Mouse (Mus musculus): ENCODE results near the gene Gm26566. TPM values are rescaled to one million over a fixed set of nuclear protein-coding genes. Genes with fewer than 3 reads are reported as not detected.
"Not testable (repeated sequence)": the region's sequence is repeated elsewhere in the genome, so short reads cannot be mapped to it uniquely, and the experiment has no call there.

The Gm26566 gene
- polyA plus RNA-seq, 1 experiment from 2014 or later = 0.64 TPM

DNA sequence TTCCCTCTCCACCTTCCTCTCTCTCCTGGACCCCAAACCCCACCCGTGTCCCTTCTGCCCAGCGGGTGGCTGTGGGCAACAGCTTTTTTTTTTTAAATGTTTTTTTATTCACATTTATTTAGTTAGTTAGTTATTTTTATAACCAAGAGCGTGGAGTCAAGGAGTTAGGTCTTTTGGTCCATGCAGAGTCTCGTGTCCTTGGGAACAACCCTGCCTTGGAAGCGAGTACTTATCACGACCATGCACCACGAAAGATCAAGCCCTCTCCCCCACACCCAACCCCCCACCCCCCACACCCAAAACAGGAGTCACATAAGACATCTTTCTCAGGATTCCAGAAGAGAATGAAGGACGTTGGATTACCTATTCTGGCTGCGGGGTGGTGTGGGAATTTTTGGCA, 40.7 kb downstream of the Gm26566 start:
- not testable (repeated sequence) for ATAC-seq (ENCODE audit: insufficient number of reproducible peaks, insufficient read depth, low FRiP score, low read depth); H3K27me3 ChIP-seq (ENCODE audit: control insufficient read depth, insufficient read depth, low read length); H3K4me1 ChIP-seq (ENCODE audit: control insufficient read depth, insufficient read depth, low read length); H3K36me3 ChIP-seq (ENCODE audit: control insufficient read depth, insufficient read depth, low read length); H3K9me3 ChIP-seq (ENCODE audit: control insufficient read depth, low read depth, low read length); H3K4me3 ChIP-seq (ENCODE audit: low read depth, low read length); H3K9ac ChIP-seq (replicated peaks; ENCODE audit: low read depth, low read length); H3K4me2 ChIP-seq (replicated peaks; ENCODE audit: low read depth, low read length); H3K27ac ChIP-seq (ENCODE audit: low read length)
- 64% methylated on average over 9 of the region's 9 CpGs for WGBS

DNA sequence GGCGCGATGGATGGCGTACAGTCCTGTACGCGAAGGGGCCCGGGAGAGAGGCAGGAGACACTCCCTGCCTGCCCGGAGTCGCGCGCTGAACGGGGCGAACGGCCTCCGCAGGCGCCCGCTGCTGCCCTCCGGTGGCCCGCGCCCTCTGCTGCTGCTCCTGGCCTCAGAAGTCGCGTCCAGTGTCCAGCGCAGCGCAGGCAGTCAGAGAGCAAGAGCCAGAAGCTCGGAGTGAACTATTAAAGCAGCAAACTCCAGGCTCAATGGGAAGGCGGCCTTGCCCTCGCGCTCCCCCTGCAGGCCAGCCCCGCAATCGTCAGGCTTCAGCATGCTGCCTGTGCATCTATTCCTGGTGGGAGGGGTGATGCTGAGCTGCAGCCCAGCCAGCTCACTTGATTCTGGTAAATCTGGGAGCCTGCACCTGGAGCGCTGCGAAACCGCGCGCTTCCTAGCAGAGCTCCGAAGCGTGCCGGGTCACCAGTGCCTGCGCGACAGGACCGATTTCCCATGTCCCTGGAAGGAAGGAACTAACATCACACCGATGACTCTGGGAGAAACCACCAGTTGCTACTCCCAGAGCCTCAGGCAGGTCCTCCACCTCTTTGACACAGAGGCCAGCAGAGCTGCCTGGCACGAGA, 41.9 kb downstream of the Gm26566 start:
- ATAC-seq (ENCODE audit: insufficient number of reproducible peaks, insufficient read depth, low FRiP score, low read depth); H3K9me3 ChIP-seq (ENCODE audit: control insufficient read depth, low read depth, low read length); H3K4me1 ChIP-seq (ENCODE audit: control insufficient read depth, insufficient read depth, low read length); H3K27me3 ChIP-seq (ENCODE audit: control insufficient read depth, insufficient read depth, low read length); H3K9ac ChIP-seq (replicated peaks; ENCODE audit: low read depth, low read length); H3K36me3 ChIP-seq (ENCODE audit: control insufficient read depth, insufficient read depth, low read length): not testable (repeated sequence)
- H3K27ac ChIP-seq (ENCODE audit: low read length) = peak overlapping the region; percentile 27; the same call in 1 of the 2 replicates
- H3K4me2 ChIP-seq (replicated peaks; ENCODE audit: low read depth, low read length) = peak overlapping the region; percentile 35; the same call in 1 of the 2 replicates
- peak overlapping the region; percentile 17; the same call in 1 of the 2 replicates for H3K4me3 ChIP-seq (ENCODE audit: low read depth, low read length)
- WGBS = 5% methylated on average over 23 of the region's 42 CpGs

Other genes with a start within 250 kb of the Gm26566 start
- not detected in 2 replicates for gene Ifnb1, start 199.0 kb upstream of the Gm26566 start, polyA plus RNA-seq (2014; fragmentation: Nextera tagmentation; extraction: Ambion mirVana)
- not detected in 2 replicates for gene Ifna15, start 163.6 kb upstream of the Gm26566 start, polyA plus RNA-seq (2014; fragmentation: Nextera tagmentation; extraction: Ambion mirVana)
- not detected in 2 replicates for gene Ifna14, start 150.0 kb upstream of the Gm26566 start, polyA plus RNA-seq (2014; fragmentation: Nextera tagmentation; extraction: Ambion mirVana)
- not detected in 2 replicates for gene Ifna9, start 129.4 kb upstream of the Gm26566 start, polyA plus RNA-seq (2014; fragmentation: Nextera tagmentation; extraction: Ambion mirVana)
- gene Ifna12, start 118.4 kb upstream of the Gm26566 start, polyA plus RNA-seq (2014; fragmentation: Nextera tagmentation; extraction: Ambion mirVana) = not detected in 2 replicates
- gene C87499, start 87.4 kb upstream of the Gm26566 start, polyA plus RNA-seq (2014; fragmentation: Nextera tagmentation; extraction: Ambion mirVana) = not detected in 2 replicates
- gene Ifna13, start 77.3 kb upstream of the Gm26566 start, polyA plus RNA-seq (2014; fragmentation: Nextera tagmentation; extraction: Ambion mirVana) = not detected in 2 replicates
- not detected in 2 replicates for gene Ifna16, start 44.9 kb upstream of the Gm26566 start, polyA plus RNA-seq (2014; fragmentation: Nextera tagmentation; extraction: Ambion mirVana)
- gene Ifna2, start 37.9 kb upstream of the Gm26566 start, polyA plus RNA-seq (2014; fragmentation: Nextera tagmentation; extraction: Ambion mirVana) = not detected in 2 replicates
- not detected in 2 replicates for gene Ifnab, start 30.4 kb upstream of the Gm26566 start, polyA plus RNA-seq (2014; fragmentation: Nextera tagmentation; extraction: Ambion mirVana)
- gene Klhl9, start 660 bp downstream of the Gm26566 start, polyA plus RNA-seq (2014; fragmentation: Nextera tagmentation; extraction: Ambion mirVana) = 121 and 128 TPM in 2 replicates
- not detected in 2 replicates for gene Gm13271, start 33.1 kb downstream of the Gm26566 start, polyA plus RNA-seq (2014; fragmentation: Nextera tagmentation; extraction: Ambion mirVana)
- gene Gm13283, start 38.3 kb downstream of the Gm26566 start, polyA plus RNA-seq (2014; fragmentation: Nextera tagmentation; extraction: Ambion mirVana) = 0.24 TPM in 1 of 2 replicates, not detected in the other
- gene Gm13290, start 52.0 kb downstream of the Gm26566 start, polyA plus RNA-seq (2014; fragmentation: Nextera tagmentation; extraction: Ambion mirVana) = 0.26 and 0.43 TPM in 2 replicates
- gene Gm13289, start 55.1 kb downstream of the Gm26566 start, polyA plus RNA-seq (2014; fragmentation: Nextera tagmentation; extraction: Ambion mirVana) = not detected in 2 replicates
- not detected in 2 replicates for gene Gm13272, start 58.0 kb downstream of the Gm26566 start, polyA plus RNA-seq (2014; fragmentation: Nextera tagmentation; extraction: Ambion mirVana)
- not detected in 2 replicates for gene Ifnz, start 60.3 kb downstream of the Gm26566 start, polyA plus RNA-seq (2014; fragmentation: Nextera tagmentation; extraction: Ambion mirVana)
- not detected in 2 replicates for gene Gm13276, start 63.9 kb downstream of the Gm26566 start, polyA plus RNA-seq (2014; fragmentation: Nextera tagmentation; extraction: Ambion mirVana)
- gene Gm13277, start 66.8 kb downstream of the Gm26566 start, polyA plus RNA-seq (2014; fragmentation: Nextera tagmentation; extraction: Ambion mirVana) = not detected in 2 replicates
- gene Gm13278, start 69.7 kb downstream of the Gm26566 start, polyA plus RNA-seq (2014; fragmentation: Nextera tagmentation; extraction: Ambion mirVana) = not detected in 2 replicates
- not detected in 2 replicates for gene Gm13275, start 72.7 kb downstream of the Gm26566 start, polyA plus RNA-seq (2014; fragmentation: Nextera tagmentation; extraction: Ambion mirVana)
- not detected in 2 replicates for gene Gm13279, start 75.6 kb downstream of the Gm26566 start, polyA plus RNA-seq (2014; fragmentation: Nextera tagmentation; extraction: Ambion mirVana)
- 1.00 and 1.5 TPM in 2 replicates for gene Gm13285, start 77.9 kb downstream of the Gm26566 start, polyA plus RNA-seq (2014; fragmentation: Nextera tagmentation; extraction: Ambion mirVana)
- not detected in 2 replicates for gene Gm13287, start 81.4 kb downstream of the Gm26566 start, polyA plus RNA-seq (2014; fragmentation: Nextera tagmentation; extraction: Ambion mirVana)
- gene Gm13288, start 83.7 kb downstream of the Gm26566 start, polyA plus RNA-seq (2014; fragmentation: Nextera tagmentation; extraction: Ambion mirVana) = not detected in 2 replicates
- not detected in 2 replicates for gene Ifna7, start 94.4 kb downstream of the Gm26566 start, polyA plus RNA-seq (2014; fragmentation: Nextera tagmentation; extraction: Ambion mirVana)
- gene Ifna11, start 98.2 kb downstream of the Gm26566 start, polyA plus RNA-seq (2014; fragmentation: Nextera tagmentation; extraction: Ambion mirVana) = not detected in 2 replicates
- not detected in 2 replicates for gene Ifna6, start 105.6 kb downstream of the Gm26566 start, polyA plus RNA-seq (2014; fragmentation: Nextera tagmentation; extraction: Ambion mirVana)
- not detected in 2 replicates for gene Ifna5, start 113.7 kb downstream of the Gm26566 start, polyA plus RNA-seq (2014; fragmentation: Nextera tagmentation; extraction: Ambion mirVana)
- gene Ifna4, start 120.1 kb downstream of the Gm26566 start, polyA plus RNA-seq (2014; fragmentation: Nextera tagmentation; extraction: Ambion mirVana) = not detected in 2 replicates
- not detected in 2 replicates for gene Ifna1, start 128.3 kb downstream of the Gm26566 start, polyA plus RNA-seq (2014; fragmentation: Nextera tagmentation; extraction: Ambion mirVana)
- not detected in 2 replicates for gene Ifne, start 158.4 kb downstream of the Gm26566 start, polyA plus RNA-seq (2014; fragmentation: Nextera tagmentation; extraction: Ambion mirVana)

All from stomach, embryonic 14.5 days (tissue).